Mouse (Mus musculus): ENCODE measurements around the gene Ptges3.
"Not testable (repeated sequence)": the region's sequence is repeated elsewhere in the genome, so short reads cannot be mapped to it uniquely, and the experiment has no call there.

Gene Ptges3

DNA sequence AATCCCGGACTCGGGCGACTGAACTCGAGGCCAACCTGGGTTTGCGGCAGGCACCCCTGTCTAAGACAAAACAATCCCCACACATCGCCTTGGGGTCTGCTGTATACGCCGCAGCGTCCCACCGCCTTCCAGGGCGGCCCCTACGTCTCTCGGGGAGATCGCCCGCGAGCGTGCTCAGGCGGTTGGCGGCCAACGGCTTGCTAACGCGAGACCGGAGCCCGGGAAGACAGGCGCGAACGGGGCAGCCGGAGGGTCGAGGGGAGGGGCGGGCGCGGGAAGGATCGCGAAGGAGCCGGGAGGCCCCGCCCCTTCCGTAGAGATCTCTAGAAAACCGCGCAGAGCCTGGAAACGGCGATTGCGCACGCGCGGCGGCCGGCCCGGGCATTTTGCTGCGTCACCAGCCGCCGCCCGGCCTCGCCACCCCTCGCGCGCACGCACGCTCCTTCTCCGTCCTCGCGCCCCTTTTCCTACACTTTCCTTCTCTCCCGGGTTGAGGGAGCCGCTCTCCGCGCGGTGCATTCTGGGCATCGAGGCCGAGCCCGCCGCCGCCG, at the start of gene Ptges3:
Ptges3 (plus strand) TSS at position 354 of the 551 bp plus-strand sequence.
- DNase-seq: peak; percentile 96 to 97

DNA sequence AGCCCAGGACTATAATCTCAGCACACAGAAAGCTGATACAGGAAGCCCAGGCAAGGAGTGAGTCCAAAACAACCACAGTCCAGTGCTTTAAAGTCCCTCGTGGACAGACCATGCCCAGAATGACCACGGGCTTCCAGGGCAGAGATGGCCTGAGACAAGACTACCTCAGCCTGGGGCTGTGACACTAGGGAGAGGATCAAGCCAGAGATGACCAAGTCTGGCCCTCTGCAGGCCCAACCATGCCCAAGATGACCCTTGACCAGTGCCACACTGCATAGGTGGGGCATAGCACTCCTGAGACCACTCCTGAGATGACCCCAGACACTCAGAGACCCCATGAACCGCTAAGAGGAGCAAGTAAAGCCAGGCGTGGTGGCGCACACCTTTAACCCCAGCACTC, 49.0 kb upstream of the Ptges3 start:
- no peak for DNase-seq

DNA sequence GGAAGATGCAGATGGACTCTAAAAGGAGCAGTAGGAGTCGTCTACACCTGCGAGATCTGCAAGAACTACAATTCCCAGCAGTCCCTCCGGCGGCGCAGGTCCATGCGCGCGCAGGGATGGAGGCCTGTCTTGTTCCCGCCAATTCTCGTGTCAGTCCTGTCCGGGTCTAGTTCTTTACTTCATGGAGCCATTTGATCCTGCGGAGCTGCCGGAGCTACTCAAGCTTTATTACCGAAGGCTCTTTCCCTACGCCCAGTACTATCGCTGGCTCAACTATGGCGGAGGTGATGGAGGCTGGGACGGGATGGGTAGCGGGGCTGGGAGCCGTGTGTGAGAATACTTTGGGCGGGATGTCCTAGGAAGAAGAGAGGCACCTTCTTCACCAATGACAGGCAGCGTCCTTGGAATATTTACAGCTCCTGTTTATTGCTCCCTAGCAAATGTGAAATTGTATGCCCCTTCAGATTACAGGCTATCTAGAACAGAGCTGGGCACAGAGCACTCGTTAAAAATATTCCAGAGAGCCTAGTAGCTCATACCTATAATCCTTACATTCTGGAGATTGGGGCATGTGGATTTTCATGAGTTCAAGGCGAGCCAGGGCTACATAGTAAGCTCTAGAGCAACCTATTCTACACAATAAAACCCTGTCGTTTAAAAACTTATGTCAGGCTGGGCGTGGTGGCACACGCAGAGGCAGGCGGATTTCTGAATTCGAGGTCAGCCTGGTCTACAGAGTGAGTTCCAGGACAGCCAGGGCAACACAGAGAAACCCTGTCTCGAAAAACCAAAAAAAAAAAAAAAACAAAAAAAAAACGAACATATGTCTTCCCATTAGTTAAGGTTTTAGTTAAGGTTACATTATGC, 43.5 kb upstream of the Ptges3 start, which contains the start of gene Prim1:
Prim1 (plus strand) TSS at position 101 of the 867 bp plus-strand sequence.
- peak; percentile 82 to 86 for DNase-seq

DNA sequence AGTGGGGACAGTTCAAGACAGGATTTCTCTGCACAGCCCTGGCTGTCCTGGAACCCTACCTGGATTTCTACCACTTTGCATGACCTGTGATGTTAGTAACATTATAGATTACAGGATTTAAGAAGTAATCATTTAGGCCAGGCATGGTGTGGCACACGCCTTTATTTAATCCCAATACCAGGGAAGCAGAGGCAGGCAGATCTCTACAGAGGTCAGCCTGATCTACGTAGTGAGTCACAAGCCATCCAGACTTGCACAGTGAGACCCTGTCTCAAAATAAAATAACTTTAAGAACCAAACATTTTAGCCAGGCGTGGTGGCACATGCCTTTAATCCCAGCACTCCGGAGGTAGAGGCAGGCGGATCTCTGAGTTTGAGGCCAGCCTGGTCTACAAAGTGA, 36.6 kb upstream of the Ptges3 start:
- no peak for DNase-seq

DNA sequence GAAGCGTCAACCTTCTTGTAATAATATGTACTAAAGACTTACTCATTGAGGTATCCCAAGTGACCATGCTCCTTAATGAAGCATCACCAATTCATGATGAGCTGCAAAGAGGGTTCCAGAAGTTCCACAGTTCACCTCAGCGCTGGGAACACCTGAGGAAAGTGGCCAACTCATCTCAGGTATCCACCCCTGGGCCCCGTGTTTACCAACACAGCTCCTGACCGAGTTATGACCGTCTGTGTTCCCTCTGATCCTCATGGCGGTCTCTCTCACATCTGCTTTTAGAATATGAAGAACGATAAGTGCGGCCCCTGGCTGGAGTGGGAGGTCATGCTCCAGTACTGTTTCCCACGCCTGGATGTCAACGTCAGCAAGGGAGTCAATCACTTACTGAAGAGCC, 35.3 kb upstream of the Ptges3 start:
- no peak for DNase-seq

DNA sequence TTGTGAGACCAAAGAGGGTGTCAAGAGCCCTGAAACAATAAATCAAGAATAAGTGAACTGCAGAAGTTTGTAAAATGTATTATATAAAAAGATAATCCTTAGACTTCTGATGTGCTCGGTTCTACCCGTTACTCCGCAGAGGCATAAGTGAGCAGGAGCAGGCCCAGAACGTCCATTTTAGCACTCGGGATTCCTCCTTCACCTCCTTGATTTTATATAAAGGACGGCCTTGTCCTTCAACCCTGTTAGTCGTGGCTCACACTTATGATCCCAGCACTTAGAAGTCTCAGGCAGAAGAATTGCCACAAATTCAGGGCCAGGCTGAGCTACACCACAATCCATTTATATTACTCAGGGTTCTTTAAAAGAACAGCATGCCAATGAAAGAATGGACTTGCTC, 28.8 kb upstream of the Ptges3 start:
- DNase-seq: no peak

DNA sequence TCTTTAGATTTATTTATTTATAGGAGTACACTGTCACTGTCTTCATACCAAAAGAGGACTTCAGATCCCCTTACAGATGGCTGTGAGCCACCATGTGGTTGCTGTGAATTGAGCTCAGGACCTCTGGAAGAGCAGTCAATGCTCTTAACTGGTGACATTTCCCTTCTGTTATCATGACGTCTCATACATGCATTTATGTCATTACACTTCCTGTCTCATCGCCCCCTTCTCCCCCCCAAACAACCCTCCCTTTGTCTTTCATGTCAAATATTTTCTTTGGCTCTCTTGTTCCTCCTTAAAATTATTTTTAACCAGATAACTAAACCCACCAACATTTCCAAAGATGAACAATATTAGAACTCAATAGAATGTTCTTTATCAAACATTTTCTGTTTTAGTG, 27.9 kb upstream of the Ptges3 start:
- DNase-seq: no peak

DNA sequence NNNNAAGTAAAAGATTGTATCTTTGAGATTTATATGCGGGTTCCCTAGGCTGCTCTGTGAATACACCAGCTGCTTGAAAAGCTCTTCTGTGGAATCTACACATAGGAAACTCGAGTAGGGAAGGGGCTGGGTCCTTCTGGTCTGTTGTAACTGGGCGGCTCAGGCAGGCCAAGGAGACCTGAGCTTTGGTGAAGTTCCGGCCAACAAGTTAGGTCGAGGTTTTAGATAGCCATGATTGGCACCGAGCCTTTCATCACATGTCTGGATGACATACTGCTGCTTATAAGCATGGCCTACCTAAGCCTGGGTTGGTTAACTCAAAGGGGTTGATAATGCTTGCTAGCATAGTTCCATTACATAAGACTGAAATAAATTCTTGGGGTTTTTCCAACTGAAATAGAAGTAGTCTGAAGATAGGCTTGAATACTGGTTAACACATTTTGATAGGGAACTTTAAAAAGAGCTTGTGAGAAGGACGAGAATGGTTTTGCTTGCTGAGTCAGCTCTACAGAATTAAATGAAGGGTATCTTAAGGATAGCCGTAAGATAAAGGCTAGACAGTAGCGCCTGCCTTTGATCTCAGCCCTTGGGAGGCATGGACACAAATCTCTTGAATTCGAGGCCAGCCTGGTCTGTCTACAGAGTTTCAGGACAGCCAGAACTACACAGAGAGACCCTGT, 21.9 kb upstream of the Ptges3 start:
- DNase-seq: no peak

DNA sequence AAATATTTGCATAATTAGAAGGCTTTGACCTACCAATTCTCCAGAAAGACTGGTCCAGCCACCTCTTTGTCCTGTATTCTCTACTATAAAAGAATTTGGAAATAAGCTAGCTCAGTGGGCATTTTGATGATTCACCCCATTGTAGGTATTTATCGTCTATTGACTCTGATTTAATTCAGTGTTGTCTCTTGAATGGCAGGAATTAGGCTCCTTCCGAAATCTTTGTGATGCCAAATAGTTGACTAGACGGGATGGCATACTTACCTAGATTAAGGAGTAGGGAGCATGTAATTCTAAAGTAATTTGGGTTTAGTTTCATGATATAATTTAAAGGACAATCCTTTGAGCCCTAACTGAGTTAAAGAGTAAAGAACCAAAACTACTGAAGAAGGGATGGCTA, 20.8 kb upstream of the Ptges3 start:
- DNase-seq: no peak

DNA sequence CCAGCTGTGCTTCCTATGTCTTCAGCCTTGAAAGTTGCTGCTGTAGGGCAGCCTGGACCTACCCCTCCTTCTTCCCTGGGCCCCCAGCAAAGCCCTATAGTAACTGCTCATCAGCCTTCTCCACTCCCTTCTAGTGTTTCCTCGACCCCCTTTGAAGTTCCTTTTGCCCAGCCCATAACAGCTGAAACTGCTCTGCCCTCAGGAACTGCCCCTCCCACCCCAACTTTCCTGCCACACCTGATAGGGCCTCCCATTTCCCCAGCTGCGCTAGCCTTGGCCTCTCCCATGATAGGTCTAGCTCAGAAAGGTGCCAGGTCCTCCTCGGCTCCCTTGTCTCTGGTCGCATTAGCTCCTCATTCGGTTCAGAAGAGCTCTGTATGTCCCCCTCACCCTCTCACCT, 19.6 kb upstream of the Ptges3 start:
- peak; percentile 25 to 61 for DNase-seq

DNA sequence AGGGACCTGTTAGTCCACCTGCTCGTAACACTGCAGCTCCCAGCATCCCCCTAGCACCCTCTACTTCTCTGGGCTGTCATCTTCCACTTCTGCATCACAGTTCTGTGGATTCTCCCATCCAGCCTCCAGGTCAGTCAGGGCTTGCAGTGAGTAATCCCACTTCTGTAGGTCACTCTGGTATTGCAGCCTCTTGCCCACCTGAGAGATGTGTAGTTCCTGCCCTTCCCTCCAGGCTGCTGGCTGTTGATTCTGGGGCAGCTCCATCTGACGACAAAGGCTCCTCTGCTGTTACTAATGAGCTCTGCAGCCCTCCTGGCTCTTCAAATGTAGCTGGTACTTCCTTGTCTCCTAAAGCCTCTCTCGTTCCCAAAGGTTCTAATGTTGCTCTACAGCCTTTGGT, 18.9 kb upstream of the Ptges3 start:
- DNase-seq: no peak

DNA sequence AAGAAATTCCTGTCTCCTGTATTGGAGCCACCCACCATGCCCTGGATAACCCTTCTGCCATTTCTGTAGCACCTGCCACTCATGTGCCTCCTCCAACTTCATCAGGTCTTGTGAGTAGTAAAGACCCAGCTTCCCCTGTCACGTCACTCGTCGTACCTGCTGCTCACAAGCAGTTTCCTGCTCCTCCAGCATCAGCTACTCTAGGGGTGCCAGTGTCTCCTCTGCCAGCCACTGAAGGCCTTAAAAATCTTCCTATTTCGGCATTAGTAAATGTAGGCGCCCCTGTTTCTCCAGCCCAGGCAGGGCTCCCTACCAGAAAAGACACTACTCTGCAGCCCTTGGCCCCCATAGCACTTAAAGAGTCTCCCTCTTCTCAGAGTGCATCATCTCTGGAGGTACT, 18.5 kb upstream of the Ptges3 start:
- no peak for DNase-seq

DNA sequence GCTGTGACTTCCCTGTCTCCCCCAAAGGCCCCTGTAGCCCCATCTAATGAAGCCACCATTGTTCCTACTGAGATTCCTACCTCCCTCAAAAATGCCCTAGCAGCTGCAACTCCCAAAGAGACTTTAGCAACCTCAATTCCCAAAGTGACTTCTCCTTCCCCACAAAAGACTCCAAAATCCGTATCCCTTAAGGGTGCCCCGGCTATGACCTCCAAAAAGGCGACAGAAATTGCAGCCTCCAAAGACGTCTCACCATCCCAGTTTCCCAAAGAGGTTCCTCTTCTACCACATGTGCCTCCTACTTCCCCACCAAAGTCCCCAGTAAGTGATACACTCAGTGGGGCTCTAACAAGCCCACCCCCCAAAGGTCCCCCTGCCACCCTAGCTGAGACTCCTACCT, 17.1 kb upstream of the Ptges3 start:
- no peak for DNase-seq

DNA sequence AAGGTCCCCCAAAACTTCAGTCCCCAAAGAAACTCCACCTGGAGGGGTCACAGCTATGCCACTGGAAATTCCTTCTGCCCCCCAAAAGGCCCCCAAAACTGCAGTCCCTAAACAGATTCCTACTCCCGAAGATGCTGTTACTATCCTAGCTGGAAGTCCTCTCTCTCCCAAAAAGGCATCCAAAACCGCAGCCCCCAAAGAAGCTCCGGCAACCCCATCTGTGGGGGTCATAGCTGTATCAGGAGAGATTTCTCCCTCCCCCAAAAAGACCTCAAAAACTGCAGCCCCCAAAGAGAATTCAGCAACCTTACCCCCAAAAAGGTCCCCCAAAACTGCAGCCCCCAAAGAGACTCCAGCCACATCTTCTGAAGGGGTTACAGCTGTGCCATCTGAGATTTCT, 16.3 kb upstream of the Ptges3 start:
- DNase-seq: no peak

DNA sequence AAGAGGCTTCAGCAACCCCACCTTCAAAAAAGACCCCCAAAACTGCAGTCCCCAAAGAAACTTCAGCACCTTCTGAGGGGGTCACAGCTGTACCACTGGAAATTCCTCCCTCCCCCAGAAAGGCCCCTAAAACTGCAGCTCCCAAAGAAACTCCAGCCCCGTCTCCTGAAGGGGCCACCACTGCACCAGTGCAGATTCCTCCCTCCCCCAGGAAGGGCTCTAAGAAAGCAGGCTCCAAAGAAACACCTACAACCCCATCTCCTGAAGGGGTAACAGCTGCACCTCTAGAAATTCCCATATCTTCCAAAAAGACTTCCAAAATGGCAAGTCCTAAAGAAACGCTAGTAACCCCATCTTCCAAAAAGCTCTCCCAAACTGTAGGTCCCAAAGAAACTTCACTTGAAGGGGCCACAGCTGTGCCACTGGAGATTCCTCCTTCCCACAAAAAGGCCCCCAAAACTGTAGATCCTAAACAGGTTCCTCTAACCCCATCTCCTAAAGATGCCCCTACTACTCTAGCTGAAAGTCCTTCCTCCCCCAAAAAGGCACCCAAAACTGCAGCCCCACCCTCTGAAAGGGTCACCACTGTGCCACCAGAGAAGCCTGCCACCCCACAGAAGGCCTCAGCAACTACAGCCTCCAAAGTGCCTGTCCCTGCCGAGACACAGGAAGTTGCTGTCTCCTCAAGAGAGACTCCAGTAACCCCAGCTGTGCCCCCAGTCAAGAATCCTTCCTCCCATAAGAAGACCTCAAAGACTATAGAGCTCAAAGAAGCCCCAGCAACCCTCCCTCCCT, 15.5 kb upstream of the Ptges3 start:
- peak; percentile 33 to 43 for DNase-seq

DNA sequence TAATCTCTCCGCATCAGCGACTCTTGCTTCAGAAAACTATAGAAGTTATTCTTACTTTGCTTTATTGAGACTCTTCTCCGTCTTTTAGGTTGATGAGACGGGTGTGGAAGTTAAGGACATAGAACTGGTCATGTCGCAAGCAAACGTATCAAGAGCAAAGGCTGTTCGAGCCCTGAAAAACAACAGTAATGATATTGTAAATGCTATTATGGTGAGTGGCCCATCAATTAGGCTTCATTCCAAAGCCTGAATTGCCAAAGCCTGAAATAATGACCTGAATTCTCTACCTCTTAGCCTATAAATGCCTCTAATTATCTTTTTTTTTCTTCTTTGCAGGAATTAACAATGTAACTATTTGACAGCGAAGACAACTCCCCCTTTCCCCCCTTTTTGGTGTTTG, 10.6 kb upstream of the Ptges3 start:
- no peak for DNase-seq

DNA sequence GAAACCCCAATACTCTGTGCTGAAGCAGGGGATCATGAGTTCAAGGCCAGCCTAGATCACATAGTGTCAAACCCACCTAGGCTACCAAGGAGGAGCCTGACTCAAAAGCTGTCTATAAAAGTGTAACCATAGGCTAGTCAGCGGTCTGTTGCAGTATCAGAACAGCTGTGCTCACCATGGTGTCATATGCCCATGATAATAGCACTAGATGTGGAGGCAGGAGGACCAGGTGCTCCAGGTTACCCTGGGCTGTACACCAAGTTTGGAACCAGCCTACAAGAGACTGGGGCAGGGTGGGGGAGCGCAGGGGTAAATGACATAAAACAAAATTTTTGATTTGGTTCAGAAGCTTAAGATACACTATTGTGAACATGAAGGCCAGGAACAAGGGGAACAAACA, 9.0 kb upstream of the Ptges3 start:
- no peak for DNase-seq

DNA sequence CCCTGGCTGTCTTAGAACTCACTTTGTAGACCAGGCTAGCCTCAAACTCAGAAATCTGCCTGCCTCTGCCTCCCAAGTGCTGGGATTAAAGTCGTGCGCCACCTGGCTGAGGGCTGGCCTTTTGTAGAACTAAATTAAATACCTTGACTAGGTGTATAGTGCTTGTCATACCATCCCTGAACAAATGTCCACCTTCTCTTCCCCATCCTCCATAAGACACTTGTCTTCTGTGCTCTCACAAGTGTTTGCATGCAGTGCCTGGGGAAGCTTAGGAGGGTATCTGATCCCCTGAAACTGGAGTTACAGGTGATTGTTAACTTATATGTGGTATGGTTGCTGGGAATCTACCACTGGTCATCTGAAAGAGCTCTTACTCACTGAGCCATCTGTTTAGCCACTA, 8.4 kb upstream of the Ptges3 start:
- no peak for DNase-seq

DNA sequence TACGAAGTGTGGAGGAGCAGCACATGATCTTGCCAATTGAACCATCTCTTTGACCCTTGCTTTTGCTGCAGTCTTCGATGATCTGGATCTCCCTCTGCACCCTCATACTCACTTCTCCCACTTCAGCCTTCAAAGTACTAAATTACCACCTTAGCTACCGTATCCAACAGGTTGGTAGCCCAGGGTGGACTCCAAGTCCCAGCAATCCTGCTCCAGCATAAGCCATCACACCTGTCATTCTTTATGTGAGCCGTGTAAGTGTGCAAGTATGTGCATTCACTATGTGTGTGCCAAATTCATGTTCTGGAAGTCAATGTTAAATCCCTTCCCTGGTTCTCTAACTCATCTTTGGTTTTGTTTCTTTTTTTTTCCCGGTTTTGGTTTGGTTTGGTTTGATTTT, 7.2 kb upstream of the Ptges3 start:
- DNase-seq: no peak

DNA sequence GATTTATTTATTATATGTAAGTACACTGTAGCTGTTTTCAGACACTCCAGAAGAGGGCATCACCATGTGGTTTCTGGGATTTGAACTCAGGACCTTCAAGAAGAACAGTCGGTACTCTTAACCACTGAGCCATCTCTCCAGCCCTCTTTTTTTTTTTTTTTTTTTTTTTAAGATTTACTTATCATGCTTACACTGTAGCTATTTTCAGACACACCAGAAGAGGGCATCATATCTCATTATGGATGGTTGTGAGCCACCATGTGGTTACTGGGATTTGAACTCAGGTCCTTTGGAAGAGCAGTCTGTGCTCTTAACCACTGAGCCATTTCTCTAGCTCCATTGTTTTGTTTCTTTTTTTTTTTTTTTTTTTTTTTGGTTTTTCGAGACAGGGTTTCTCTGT, 6.6 kb upstream of the Ptges3 start:
- DNase-seq: not testable (repeated sequence)

DNA sequence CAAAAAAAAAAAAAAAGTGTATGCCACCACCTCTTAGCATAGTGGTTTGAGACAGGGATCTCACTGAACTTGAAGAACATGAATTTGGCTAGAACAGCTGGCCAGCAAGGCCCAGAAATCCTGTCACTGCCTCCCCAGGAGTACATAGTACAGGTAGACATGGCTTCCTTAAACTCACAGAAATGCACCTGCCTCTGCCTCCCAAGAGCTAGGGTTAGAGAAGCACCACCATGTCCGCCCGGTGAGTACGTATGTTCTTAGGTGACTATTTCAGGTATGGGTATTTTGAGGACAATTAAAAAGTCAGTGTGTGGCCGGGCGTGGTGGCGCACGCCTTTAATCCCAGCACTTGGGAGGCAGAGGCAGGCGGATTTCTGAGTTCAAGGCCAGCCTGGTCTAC, 5.8 kb upstream of the Ptges3 start:
- DNase-seq: no peak

DNA sequence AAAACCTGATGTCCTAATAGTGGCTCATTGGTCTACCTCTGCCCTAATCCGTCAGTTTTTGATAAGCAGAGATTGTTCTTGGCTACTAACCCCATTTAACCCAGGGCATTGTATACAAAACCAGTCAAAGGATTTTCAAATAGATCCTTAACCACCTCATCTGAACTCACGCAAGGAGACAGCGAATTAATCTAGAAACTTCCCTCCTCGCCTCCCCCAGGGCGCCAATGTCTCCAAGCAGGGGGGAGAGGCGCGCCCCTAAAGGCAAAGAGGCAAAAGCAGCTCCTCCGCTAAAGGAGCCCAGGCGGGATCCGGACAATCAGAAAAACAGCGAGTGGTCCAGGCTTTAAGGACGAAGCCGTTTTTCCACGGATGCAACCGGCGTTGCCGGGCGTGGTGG, 570 bp upstream of the Ptges3 start:
- no peak for DNase-seq

Data from thymus, postnatal 36 days (tissue).